Mouse (Mus musculus) urinary bladder, adult 2 months (tissue): ENCODE data around the gene Nptx2. TPM values are rescaled to one million over a fixed set of nuclear protein-coding genes. Genes with fewer than 3 reads are reported as not detected.

Experiments used
- DNase-seq: peaks from one replicate; pipeline ENCODE4 v3.0.0; 2022; ENCODE audit warnings: low spot score
- polyA plus RNA-seq: library from polyadenylated mRNA; depleted of rRNA; stranded (reverse); fragments of >200 nt; gene quantifications from 2 replicates; pipeline ENCODE4 v1.2.3, GENCODE M21; 2012; rRNA removed

Gene Nptx2
- polyA plus RNA-seq = 13.5 and 13.6 TPM in 2 replicates

- DNase-seq = peak; percentile 68
Measured at GRCm38 (mm10) chr5:144545653-144546422, at the start of gene Nptx2. Nptx2 (plus strand) TSS chr5:144545902.

- no peak for DNase-seq
Measured at GRCm38 (mm10) chr5:144496481-144496880, 49.2 kb upstream of the Nptx2 start.

- DNase-seq = no peak
Measured at GRCm38 (mm10) chr5:144504239-144504638, 41.5 kb upstream of the Nptx2 start.

- DNase-seq = no peak
Measured at GRCm38 (mm10) chr5:144505731-144506130, 40.0 kb upstream of the Nptx2 start.

- no peak for DNase-seq
Measured at GRCm38 (mm10) chr5:144506156-144506555, 39.5 kb upstream of the Nptx2 start.

GRCm38 (mm10) chr5:144506689-144507552, 38.8 kb upstream of the Nptx2 start:
- DNase-seq = no peak

- no peak for DNase-seq
Measured at GRCm38 (mm10) chr5:144509431-144509830, 36.3 kb upstream of the Nptx2 start.

- no peak for DNase-seq
Measured at GRCm38 (mm10) chr5:144514738-144515137, 31.0 kb upstream of the Nptx2 start.

GRCm38 (mm10) chr5:144515241-144515640, 30.5 kb upstream of the Nptx2 start:
- DNase-seq = no peak

- DNase-seq = no peak
Measured at GRCm38 (mm10) chr5:144520096-144520495, 25.6 kb upstream of the Nptx2 start.

- DNase-seq = no peak
Measured at GRCm38 (mm10) chr5:144524774-144525173, 20.9 kb upstream of the Nptx2 start.

- no peak for DNase-seq
Measured at GRCm38 (mm10) chr5:144529123-144529522, 16.6 kb upstream of the Nptx2 start.

GRCm38 (mm10) chr5:144542711-144543308, 2.9 kb upstream of the Nptx2 start:
- no peak for DNase-seq

- DNase-seq = no peak
Measured at GRCm38 (mm10) chr5:144546423-144546995, 807 bp downstream of the Nptx2 start.

GRCm38 (mm10) chr5:144547333-144547878, 1.7 kb downstream of the Nptx2 start:
- DNase-seq = no peak

- no peak for DNase-seq
Measured at GRCm38 (mm10) chr5:144548079-144548631, 2.5 kb downstream of the Nptx2 start.

GRCm38 (mm10) chr5:144550003-144550402, 4.3 kb downstream of the Nptx2 start:
- DNase-seq = no peak

- DNase-seq = no peak
Measured at GRCm38 (mm10) chr5:144550622-144551137, 5.0 kb downstream of the Nptx2 start.

- DNase-seq = no peak
Measured at GRCm38 (mm10) chr5:144556710-144557109, 11.0 kb downstream of the Nptx2 start.

- DNase-seq = no peak
Measured at GRCm38 (mm10) chr5:144557363-144557762, 11.7 kb downstream of the Nptx2 start.

- DNase-seq = no peak
Measured at GRCm38 (mm10) chr5:144558481-144558880, 12.8 kb downstream of the Nptx2 start.
